Mouse (Mus musculus) layer of hippocampus, postnatal 14 days (tissue): ENCODE measurements around the gene Dok3. TPM values are rescaled to one million over a fixed set of nuclear protein-coding genes. Genes with fewer than 3 reads are reported as not detected.
"Not testable (repeated sequence)": the region's sequence is repeated elsewhere in the genome, so short reads cannot be mapped to it uniquely, and the experiment has no call there.

Experiments
- DNase-seq, 2 experiments: peaks; one replicate each; pipeline ENCODE4 v3.0.0; 2021 to 2022; ENCODE audit warnings: low spot score in 2 of 2, mixed read lengths in 1 of 2
- long read RNA-seq, 2 experiments: library from polyadenylated mRNA; stranded (forward); transcript quantifications; one replicate each; pipeline ENCODE4 v2.0.0; 2021
- total RNA-seq, 2 experiments: library from RNA; stranded (reverse); gene quantifications; 2 replicates each; pipeline ENCODE4 v1.2.3; 2021

Dok3 gene
- total RNA-seq, result 1 to 10 TPM; 6.7 to 7.9 TPM
- long read RNA-seq, experiment 1, partial matches to known transcripts, result 0 of 4 reads
- long read RNA-seq, experiment 1, other reads (novel, unspliced or antisense), result 0 of 4 reads
- long read RNA-seq, experiment 2, partial matches to known transcripts, result 0 of 3 reads
- long read RNA-seq, experiment 2, other reads (novel, unspliced or antisense), result 1 of 3 reads

DNA sequence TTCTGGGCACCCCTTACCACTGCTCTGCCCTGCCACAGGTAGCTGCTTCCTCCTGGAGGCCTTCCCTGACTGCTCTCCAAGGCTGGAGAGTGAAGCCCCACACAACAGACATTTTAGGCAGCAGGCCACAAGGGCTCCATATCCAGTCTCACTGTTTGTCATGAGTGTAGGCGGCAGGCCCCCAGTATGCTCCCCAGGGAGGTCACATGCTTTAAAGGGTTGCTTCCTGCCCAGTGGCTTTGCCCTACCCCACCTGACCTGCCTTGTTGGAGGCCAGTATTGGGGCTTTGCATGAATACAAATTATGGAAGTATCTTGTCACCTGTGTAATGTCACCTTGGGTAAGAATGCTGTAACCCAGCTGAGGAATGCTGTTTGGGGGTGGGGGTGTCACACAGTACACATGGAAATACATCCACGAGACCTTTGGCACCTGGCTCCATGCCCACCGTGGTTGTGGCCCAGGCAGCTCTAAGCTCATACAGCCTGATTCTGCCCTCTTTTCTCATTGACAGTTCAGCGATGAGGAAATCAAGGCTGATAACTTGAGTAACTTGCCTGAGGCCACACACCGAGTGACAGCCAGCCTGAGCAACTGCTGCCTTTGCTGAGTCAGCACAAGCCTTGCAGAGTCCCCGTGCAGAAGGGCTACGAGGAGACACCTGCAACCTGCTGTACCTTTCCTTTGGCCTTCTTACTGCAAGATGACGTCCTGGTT, at the start of gene Dok3:
Gene Dok3 (minus strand): TSS at position 99 of the 718 bp plus-strand sequence.
- no peak for DNase-seq

- no peak for DNase-seq
Observed at GRCm38 (mm10) chr13:55578086-55578485, 49.0 kb upstream of the Dok3 start.

DNA sequence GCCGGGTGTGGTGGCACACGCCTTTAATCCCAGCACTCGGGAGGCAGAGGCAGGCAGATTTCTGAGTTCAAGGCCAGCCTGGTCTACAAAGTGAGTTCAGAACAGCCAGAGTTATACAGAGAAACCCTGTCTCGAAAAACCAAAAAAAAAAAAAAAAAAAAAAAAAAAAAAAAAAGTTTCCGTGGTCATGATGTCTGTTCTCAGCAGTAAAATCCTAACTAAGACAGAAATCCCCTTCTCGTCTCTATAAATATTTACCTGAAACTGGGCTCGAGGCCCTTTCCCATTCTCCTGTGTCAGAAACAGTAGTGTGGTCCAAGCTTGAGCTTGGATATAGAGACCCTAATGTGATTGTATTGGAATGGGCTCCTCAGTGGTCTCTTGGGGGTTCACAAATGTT, 47.8 kb upstream of the Dok3 start:
- DNase-seq, result not testable (repeated sequence)

GRCm38 (mm10) chr13:55575932-55576331, 46.8 kb upstream of the Dok3 start:
- DNase-seq, result no peak

DNA sequence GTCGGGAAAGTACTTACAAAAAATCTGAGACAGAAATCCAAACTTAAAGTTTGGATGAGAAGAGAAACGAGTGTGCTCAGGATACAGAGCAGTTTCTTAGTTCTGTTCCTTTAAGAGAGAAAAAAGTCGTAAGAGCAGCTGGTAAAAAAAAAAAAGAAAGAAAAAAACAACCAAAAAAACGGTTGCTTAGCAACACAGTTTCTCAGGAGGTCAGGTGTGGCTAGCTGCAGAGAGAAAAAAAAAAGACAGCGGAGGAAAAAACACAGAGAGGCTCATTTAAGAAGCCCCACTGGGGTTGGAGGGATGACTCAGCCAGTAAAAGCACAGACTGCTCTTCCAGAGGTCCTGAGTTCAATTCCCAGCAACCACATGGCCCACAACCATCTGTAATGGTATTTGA, 45.2 kb upstream of the Dok3 start:
- DNase-seq, result no peak

DNA sequence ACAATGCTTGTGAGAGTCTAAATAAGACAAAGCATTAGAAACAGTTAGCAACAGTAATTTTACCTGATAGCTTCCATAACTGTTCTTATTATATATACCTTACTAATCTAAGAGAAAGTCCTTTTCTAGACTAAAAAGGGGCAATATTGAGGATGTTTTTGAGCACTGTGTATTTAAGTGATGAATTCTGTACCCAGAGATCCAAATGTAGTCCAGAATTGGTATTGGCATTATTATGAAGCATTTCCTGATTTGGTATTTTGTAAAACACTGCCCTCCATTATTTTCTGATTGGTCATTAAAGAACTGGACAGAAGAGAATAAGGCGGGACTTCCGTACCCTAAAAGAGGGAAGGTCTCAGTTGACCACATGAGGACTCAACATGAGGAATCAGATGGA, 44.3 kb upstream of the Dok3 start, which contains the start of gene Tmed9:
Gene Tmed9 (plus strand): TSS at position 301 of the 400 bp plus-strand sequence.
- no peak for DNase-seq

DNA sequence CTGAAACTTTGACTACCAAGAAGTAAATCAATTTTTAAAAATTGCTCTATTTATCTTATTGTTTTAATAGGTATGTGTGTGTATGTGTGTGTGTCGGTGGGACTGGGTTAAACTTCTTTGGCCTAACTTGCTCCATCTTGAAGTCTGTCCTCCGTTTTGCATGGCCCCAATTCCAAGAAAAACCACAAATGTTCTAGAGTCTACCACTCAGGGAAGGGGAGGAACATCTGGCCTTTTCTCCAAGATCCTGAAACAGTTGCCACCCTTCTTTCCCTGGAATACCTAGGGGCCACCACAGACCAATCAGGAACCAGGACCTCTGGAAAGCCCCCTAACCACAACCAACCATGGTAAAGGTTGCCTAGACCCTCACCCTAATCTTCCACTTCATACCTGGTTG, 42.9 kb upstream of the Dok3 start:
- no peak for DNase-seq

- DNase-seq, result peak; percentile 91 to 95
Observed at GRCm38 (mm10) chr13:55571027-55571751, 42.1 kb upstream of the Dok3 start, which contains the start of gene Fam193b. TSS of gene Fam193b (minus strand) at chr13:55571120.

DNA sequence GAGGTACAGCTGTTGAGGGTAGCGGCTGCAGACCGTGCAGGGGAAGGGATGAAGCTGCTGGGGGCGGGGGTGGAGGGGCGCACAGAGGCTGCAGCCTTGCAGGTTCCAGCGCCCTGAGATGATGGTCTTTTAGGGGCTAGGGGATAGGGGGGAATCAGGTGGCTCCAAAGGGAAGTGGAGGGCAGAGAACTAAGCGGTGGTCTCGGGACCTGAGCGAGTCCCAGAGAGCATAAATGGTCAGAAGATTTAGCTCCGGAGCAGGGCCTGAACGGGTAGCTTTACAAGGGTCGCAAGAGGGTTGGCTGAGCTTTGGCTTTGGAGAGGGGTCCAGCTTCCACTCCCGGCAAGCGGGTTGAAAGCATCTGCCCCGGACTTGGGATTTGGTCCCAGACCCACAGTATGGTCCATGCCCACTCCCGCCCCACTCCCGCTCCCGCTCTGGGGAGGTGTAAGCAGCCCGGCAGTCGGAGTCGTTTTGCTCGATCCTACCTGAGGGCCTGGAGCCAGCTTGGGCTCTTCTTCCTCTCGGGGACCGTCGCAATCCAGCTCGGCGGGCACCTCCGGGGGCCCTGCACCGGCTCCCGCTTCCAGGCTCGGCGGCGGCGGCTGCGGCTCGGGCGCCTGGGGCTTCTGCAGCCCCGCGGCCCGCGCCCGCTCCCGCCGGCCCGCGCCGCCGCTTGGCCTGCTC, 41.3 kb upstream of the Dok3 start:
- DNase-seq, result peak in 1 of 2 experiments; percentile 37

GRCm38 (mm10) chr13:55569726-55570285, 40.7 kb upstream of the Dok3 start:
- peak in 1 of 2 experiments; percentile 9 for DNase-seq

- DNase-seq, result not testable (repeated sequence)
Observed at GRCm38 (mm10) chr13:55568524-55568923, 39.4 kb upstream of the Dok3 start.

DNA sequence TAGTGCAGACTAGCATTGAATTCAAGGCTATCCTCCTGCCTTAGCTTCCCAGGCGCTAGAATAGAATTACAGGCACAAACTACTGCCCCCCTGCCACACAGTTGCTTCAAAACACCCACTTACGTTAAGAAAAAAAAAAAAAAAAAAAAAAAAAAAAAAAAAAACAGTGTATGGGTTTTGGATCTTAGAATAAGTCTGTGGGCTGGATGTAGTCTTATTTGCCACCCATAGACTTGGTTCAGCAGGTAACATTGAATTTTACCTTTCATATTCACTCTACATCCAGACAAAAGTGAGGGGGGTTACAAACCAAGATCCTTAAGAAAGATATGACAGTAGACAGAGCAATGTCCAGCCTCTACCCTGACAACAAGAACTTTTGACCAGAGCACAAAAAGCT, 38.9 kb upstream of the Dok3 start:
- no peak for DNase-seq

- no peak for DNase-seq
Observed at GRCm38 (mm10) chr13:55567001-55567400, 37.9 kb upstream of the Dok3 start.

DNA sequence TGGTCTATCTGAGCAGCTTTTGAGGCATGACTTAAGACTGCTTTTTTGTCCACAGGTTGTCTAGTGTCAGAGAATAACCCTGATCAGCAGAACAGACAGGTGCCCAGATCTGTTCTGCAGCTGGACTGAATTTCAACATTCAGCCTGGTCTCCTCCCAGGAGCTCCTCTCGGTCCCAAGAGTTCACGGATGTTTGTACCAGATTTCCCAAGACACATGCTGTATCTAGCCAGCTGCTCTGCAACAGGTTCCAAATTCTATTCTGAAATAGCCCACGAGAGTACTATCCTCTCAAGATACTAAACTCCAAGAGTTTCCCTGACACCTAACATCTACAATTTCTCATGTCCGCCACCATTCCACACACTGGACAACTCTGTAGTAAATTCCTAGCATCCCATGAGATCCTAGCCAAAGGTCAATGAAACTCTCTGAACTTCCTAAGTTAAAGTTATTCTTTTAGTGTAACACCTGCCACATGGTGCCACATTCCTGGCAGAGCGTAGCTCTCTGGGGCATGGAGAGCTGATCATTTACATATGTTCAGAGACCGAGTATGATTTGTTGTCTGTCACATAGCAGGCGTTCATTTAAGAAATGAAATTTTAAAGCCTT, 34.3 kb upstream of the Dok3 start:
- DNase-seq, result no peak

GRCm38 (mm10) chr13:55557499-55557898, 28.4 kb upstream of the Dok3 start:
- no peak for DNase-seq

DNA sequence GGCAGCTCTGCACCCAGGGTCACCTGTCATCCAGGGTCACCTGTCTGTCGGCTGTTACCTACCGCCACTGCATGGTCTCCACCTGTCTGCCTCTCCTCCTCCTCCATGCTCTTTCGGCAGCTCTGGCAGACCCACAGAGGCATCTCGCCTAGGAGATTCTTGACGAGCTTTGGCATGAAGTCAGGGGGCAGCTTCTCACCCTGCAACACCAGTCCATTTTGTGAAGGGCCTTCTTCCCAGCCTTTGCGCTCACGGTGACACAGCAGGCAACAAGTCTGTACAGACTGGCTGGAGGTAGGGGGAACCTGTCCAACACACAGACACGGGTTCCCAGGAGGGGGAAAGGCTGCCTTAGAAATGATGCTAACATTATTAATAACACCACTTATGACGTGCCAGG, 26.8 kb upstream of the Dok3 start:
- no peak for DNase-seq

- DNase-seq, result no peak
Observed at GRCm38 (mm10) chr13:55549061-55549460, 20.0 kb upstream of the Dok3 start.

- DNase-seq, result no peak
Observed at GRCm38 (mm10) chr13:55548426-55548825, 19.3 kb upstream of the Dok3 start.

DNA sequence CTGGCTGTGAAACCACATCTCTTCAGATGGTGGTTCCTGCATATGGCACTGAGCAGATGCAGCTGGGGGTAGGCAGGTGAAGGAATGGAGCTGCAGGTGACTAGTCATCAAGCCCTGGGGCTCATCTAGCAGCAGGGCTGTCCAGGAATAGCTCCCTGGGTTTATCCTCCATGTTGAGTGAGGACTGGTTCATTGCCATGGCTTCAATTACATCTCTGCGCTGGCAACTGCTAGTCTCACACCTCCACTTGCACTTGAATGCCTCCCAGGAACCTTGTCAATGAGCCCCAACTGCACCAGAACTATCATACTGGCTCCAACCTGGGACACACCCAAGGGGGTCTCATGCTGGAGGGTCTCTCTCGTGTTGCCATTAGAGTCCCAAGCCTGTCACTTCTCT, 18.8 kb upstream of the Dok3 start:
- no peak for DNase-seq

DNA sequence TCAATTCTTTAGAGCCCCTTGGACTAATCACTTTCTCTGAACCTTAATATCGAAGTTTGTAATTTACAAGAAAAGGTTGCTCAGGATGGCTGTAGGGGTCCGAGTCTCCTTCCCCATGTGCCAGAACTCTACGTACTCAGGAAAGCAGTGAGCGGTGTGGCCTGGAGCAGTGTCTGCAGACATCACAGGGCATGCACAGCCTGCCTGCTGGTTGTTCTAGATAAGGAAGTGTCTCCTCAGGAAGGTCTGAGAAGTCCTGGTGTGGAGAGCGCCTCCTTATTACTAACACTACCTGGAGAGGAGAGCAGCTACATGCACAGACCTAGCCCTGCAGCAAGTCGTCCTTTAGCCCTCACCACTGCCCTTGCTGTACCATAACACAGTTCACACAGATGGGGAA, 15.7 kb upstream of the Dok3 start:
- no peak for DNase-seq

GRCm38 (mm10) chr13:55543447-55543846, 14.4 kb upstream of the Dok3 start:
- no peak for DNase-seq
